Mouse (Mus musculus): ENCODE measurements around the gene Rdh11. TPM values are rescaled to one million over a fixed set of nuclear protein-coding genes. Genes with fewer than 3 reads are reported as not detected.
A peak's percentile ranks its signal among the peaks of the same experiment; 100 is the strongest.
"Not testable (repeated sequence)": the region's sequence is repeated elsewhere in the genome, so short reads cannot be mapped to it uniquely, and the experiment has no call there.

The Rdh11 gene
- 20.0 and 24.7 TPM in 2 replicates for polyA plus RNA-seq (2015; fragmentation: Nextera tagmentation; extraction: Ambion mirVana)

DNA sequence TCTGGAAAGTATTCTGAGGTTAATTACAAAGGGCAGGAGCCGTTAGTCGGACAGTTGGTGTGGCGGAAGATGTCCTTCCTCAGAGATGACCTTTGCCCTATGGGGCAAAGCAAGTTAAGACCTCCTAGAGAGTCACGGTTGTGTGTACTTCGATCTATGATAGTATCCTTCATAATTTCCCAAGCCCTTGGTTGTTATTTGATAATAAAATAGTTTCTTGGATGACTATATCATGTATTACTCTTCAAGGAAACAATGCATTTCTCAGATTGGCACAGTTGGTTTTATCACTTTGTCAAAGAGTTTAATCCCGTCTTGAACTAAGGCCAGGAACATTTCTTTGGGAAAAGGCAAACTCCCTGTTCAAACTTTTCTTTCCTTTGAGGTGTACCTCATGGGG, at the start of gene Rdh11:
Gene Rdh11, minus strand, starts transcription at position 101 of the 400 bp plus-strand sequence.
- no peak for DNase-seq (ENCODE audit: low spot score)

- DNase-seq (ENCODE audit: low spot score) = no peak
These were observed 43.5 kb upstream of the Rdh11 start for GRCm38 (mm10) chr12:79235485-79236080.

- no peak for DNase-seq (ENCODE audit: low spot score)
These were observed 25.4 kb upstream of the Rdh11 start for GRCm38 (mm10) chr12:79217511-79217910.

DNA sequence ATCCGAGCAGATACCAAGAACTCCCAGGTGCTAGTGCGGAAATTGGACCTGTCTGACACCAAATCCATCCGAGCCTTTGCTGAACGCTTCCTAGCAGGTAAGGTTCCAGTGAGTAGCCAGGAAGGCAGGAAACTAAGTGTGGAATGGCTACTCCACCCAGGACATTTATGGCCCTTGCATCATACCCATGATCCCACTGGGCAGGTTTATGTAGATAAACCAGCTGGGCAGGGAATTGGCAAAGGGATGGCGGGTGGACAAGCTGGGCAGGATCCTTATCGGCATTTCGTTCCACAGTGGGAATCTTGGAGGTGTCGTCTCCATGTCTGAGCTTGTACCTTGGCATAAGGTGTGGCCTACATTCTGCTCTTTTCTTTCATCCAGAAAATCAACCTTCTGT, 19.4 kb upstream of the Rdh11 start:
- DNase-seq (ENCODE audit: low spot score) = no peak

DNA sequence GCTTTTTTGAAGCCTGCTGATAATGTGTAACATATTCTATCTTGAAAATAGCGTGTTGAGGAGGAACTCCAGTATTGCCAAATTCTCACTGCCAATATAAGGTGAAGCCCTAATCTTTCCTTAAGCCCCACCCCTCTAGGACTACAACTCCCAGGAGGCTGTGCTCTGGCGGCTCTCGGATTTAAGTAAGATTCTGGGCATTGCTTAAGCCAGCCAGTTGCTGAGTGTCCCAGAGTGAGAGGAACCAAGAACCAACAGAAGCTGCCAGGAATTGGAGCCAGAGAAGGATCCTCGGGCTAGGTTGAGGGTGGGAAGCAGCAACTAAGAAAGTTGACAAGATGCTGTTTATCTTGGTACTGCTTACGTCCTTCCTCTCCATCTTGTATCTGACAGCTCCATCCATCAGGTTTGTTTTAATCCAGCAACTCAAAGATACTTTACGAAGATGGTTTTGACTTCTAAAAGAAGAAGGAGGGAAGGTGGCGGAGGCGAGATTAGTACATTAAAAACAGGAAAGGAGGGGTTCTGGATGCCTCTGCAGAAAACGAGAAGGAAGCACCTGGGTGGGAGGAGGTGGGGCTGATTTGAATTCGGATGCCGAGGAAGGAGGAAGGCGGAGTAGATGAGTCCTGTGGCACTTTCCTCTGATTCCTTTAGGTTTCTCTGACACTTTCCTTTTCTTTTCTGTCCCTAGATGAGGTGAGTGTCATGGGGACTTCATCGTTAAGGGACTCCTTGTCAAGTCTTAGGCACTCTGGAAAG, 16.8 kb upstream of the Rdh11 start, which contains the start of gene Rdh12:
Gene Rdh12, plus strand, starts transcription at position 212 of the 762 bp plus-strand sequence.
- DNase-seq (ENCODE audit: low spot score) = peak; percentile 57

DNA sequence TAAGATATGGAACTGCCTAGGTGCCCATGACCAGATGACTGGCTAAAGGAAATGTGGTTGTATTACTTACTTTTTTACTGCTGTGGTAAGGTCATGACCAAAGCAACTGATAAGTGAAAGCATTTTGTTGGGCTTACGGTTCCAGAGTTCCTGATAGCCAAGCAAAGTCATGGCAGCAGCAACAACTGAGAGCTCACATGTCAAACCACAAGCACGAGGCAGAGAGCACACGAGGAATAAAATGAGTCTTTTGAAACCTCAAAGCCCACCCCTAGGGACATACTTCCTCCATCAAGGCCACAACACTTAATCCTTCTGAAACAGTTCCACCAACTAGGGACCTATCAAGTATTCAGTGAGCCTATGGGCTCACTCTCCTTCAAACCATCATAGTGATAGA, 9.8 kb upstream of the Rdh11 start:
- DNase-seq (ENCODE audit: low spot score) = no peak

DNA sequence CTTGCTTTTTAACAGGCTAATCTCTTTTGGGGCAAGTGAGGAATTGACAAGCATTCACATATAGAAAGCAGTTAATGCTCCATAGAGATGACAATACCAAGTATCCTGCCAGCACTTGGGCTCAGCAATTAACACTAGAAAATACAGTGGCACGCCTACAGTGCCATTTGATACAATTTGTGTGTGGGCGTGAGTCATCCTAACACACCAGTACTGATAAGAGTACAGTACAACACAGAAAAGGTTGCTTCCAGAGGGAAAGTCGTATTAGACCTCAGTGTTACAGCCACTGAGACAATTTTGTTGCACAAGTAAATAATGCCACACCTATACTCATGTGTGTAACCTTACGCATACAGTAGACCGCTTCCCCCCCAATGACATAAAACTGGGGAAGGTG, 5.0 kb upstream of the Rdh11 start:
- DNase-seq (ENCODE audit: low spot score) = no peak

- peak; percentile 56 for DNase-seq (ENCODE audit: low spot score)
These were observed 1.3 kb upstream of the Rdh11 start for GRCm38 (mm10) chr12:79193441-79193840.

GRCm38 (mm10) chr12:79191701-79192100, 392 bp downstream of the Rdh11 start:
- peak; percentile 86 for DNase-seq (ENCODE audit: low spot score)

GRCm38 (mm10) chr12:79190931-79191673, 991 bp downstream of the Rdh11 start:
- peak; percentile 73 for DNase-seq (ENCODE audit: low spot score)

DNA sequence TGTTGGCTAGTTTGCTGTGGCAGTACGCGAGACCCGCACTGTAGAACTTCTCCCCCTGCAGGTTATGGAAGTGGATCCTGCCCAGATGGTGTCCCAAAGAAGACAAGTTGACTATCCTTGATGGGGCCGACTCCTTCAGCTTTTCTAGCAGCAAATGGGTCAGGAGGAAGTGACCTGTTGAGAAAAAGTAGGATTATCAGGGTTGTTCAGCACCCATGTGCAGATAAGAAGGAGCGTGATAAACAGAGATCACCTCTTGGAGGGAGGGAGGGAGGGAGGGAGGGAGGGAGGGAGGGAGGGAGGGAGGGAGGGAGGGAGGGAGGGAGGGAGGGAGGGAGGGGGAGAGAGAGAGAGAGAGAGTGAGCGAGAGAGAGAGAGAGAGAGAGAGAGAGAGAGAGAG, 6.9 kb downstream of the Rdh11 start:
- DNase-seq (ENCODE audit: low spot score) = not testable (repeated sequence)

DNA sequence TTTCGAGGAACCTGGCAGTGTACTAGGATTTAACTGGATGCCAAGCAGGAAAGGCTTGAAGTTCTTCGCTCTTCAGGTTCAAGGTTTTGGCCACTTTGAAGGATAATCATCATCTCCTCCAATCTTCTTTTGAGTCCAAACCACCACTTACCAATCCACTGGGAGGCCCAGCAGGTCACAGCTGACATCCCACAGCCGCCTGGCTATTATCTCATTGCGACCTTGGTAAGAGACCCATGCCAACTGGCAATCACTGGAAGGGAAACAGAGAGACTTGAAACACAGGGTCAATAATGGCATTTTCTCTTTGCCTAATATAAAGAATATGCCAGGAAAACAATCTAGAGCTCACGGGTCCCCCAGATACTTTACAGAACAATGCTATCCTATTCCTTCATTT, 16.1 kb downstream of the Rdh11 start:
- no peak for DNase-seq (ENCODE audit: low spot score)

DNA sequence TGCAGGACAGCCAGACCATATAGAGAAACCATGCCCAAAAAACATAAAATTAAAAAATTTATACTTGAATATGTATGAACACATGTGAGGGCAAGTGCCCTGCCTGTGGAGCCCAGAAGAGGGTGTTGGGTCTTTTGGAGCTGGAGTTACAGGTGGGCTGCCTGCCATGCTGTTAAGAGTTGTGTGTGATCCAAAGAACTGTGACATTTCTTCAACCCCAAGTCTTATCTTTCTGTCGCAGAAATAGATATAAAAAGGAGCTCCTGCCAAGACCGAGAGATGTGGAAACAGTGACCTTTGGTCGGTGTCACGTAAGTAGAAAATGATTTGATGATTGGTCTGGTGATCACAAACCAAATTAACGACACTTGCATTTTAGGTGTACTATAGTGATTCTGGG, 18.4 kb downstream of the Rdh11 start:
- no peak for DNase-seq (ENCODE audit: low spot score)

DNA sequence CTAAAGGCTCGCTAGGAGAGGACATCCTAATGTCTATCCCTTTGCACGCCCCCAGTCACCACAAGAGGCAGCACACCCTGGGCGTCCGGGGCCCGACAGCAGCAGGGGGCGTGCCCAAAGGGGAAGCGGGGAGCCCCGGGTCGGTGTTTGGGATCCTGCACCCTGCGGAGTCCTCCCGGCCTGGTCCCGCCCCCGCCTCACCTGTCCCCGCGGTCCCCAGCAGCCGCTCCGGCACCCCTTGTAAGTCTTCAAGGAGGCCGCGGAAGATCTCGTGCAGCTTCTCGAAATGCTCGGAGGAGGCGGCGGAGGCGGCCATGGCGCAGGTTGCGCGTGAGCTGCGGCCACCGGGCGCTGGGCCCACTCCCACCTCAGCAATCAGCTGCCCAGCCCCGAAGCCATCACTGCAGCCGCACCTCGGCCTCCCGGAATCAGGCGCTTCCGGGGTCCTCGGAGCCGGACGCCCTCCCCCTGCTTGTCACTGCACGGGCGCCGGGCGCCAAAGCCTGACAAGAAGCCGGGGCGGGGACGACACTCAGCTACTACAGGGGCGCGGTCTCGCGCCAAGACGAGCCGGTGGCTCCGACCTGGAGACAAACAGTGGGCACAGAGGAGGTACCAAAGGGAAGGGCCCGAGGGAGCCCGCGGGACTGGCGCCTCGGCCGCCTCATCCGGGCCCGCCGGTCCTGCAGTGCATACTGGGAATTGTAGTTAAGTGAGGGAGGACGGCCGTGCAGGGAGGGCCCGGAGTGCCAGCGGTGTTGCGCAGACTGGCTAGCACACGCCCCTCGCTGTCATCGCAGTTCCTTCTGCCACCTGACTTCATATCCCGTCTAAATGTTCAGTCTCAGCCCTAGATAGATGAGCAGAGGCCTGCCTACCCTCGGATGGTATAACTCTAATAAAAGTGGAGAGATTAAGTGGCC, 19.8 kb downstream of the Rdh11 start, which contains the start of gene Vti1b:
Gene Vti1b, minus strand, starts transcription at position 649 of the 923 bp plus-strand sequence.
- DNase-seq (ENCODE audit: low spot score) = peak; percentile 90

GRCm38 (mm10) chr12:79171269-79171995, 20.7 kb downstream of the Rdh11 start:
- no peak for DNase-seq (ENCODE audit: low spot score)

GRCm38 (mm10) chr12:79170421-79170820, 21.7 kb downstream of the Rdh11 start:
- DNase-seq (ENCODE audit: low spot score) = no peak

DNA sequence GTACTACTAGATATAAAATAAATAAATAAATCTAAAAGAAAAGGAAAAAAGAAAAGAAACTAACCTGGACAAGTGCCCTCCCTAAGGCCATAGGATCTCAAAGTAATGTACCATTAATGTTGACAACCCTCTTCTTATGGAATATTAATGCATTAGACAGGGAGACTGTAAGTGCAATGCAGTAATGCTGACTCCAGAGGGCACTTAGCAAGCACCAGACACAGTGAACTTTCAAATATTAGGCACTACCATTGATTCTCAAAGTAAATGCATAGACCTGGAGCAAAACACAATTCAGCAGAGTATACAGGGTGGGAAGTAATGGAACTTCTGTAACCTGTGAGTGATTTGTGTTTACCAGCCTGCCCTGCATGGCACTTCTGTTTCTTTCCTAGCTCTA, 22.9 kb downstream of the Rdh11 start:
- no peak for DNase-seq (ENCODE audit: low spot score)

DNA sequence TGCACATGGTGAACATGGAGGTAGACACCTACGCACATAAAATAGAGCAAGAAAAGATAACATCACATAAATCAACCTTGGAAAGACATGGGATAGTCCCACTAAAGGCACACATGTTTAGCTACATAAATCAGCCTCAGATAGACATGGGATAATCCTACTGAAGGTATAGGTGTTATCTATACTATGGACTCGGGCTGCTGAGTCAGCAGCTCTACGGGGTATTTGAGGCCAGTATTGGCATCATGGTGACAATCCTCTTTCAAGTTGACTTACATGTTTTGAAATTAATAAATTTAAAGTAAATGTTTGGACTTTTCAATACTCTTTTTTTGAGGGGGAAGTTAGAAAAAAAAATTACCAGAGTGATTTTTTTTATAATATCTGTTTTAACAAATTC, 29.2 kb downstream of the Rdh11 start:
- no peak for DNase-seq (ENCODE audit: low spot score)

DNA sequence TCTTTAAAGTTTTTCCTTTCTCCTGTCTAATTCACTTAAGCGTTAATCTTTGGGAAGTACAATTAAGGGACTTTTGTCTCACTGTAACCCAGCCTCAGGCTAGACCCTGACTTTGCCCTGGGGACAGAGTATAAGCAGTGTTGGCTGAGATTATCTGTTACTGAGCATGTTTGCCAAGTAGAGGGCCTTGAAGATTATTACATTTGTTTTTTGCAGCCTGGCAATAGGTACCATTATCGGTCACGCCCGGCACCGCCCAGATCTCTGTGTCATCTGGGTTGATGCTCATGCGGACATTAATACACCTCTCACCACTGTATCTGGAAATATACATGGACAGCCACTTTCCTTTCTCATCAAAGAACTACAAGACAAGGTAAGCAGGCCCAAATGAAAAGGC, 42.4 kb downstream of the Rdh11 start:
- DNase-seq (ENCODE audit: low spot score) = no peak

- DNase-seq (ENCODE audit: low spot score) = no peak
These were observed 50.7 kb downstream of the Rdh11 start for GRCm38 (mm10) chr12:79141384-79141783.
